Mouse (Mus musculus): ENCODE data around the gene Basp1. TPM values are rescaled to one million over a fixed set of nuclear protein-coding genes. Genes with fewer than 3 reads are reported as not detected.

Gene Basp1
- polyA plus RNA-seq, 1 experiment from 2014 or later, result 2.0 TPM

DNA sequence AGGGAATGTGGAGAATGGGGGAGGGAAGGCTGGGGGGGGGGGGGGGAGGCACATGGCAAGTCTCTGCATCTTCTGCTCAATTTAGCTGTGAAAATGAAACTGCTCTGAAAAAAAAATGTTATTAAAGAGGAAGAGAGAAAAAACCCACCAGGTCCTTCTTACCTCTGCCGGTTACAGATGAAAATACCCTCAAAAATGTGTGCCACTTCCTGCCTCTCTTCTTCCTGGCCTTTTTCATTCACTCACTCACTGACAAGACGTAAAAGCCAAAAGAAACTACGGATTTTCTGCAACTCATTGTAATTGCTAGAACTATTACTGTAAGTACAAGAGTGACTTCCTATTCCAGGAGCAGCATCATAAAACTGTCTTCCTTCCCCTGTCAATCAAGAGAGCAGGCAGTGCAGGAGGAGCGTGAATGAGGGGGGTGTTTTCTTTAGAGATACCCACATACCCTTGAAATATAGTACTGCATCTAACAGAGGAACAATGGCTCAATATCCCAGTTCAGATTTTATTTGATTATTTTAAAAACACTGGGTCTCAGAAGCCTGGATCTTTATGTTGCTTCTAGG lies 21.0 kb downstream of the Basp1 start:
- Histone ChIP-seq H3K9ac (no peak overlapping the region), H3K27me3 (no peaks in the 10 kb centered on the region), H3K9me3 (replicated peaks) (no peaks in the 10 kb centered on the region), H3K36me3 (replicated peaks) (no peaks in the 10 kb centered on the region), H3K4me1 (replicated peaks) (no peaks in the 10 kb centered on the region), H3K4me3 (replicated peaks) (no peak overlapping the region), H3K27ac (replicated peaks) (no peak overlapping the region), H3K4me2 (no peak overlapping the region)
- 29% methylated on average over 4 of the region's 4 CpGs for WGBS (ENCODE audit: insufficient replicate concordance)
- ATAC-seq (ENCODE audit: insufficient read depth), result no peak

DNA sequence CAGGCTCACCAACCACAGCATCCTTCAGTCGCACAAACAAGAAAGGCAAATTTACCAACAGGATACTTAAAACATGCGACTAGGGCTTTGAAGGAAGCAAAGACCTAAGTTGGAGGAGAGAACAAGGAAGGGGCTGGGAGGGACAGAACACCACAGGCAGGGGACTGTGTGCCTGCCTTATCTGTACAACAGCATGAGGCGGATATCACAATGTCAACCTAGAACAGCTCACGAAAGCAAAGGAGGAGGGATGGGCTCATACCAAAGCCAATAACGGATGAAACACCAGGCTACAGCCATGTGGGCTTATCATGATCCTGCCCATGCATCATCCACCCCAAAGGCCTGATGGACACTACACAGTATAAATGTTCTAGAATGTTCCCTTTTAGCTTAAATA lies 22.4 kb downstream of the Basp1 start:
- ATAC-seq (ENCODE audit: insufficient read depth), result no peak
- no peak overlapping the region for H3K9ac ChIP-seq
- H3K27ac ChIP-seq (replicated peaks), result no peak overlapping the region
- no peak overlapping the region for H3K4me3 ChIP-seq (replicated peaks)
- 30% methylated on average over 5 of the region's 5 CpGs for WGBS (ENCODE audit: insufficient replicate concordance)
- H3K4me2 ChIP-seq, result no peak overlapping the region
- no peaks in the 10 kb centered on the region for H3K36me3 ChIP-seq (replicated peaks)
- no peaks in the 10 kb centered on the region for H3K27me3 ChIP-seq
- H3K9me3 ChIP-seq (replicated peaks), result no peaks in the 10 kb centered on the region
- H3K4me1 ChIP-seq (replicated peaks), result no peaks in the 10 kb centered on the region

DNA sequence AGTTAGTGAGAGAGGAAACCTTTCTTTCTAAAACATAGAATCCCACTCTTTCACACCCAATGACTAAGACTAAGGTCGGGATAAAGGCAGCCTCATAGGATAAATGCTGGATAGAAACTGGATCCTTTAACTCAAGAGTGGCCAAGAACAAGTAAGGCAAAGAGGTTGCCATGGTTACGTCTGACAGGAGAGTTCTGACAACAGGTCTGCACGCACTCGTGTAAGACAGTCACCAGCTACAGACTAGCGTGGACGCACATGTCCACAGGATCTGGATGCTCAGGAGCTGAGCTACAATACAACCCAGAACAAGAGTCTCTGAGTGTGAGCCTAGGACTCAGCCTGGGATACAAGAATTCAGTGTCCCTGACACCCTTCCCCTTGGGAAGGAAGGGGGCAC lies 26.0 kb downstream of the Basp1 start:
- H3K36me3 ChIP-seq (replicated peaks), result no peaks in the 10 kb centered on the region
- H3K4me1 ChIP-seq (replicated peaks), result no peaks in the 10 kb centered on the region
- no peak for ATAC-seq (ENCODE audit: insufficient read depth)
- no peak overlapping the region for H3K4me2 ChIP-seq
- H3K9ac ChIP-seq, result no peak overlapping the region
- H3K9me3 ChIP-seq (replicated peaks), result no peaks in the 10 kb centered on the region
- no peaks in the 10 kb centered on the region for H3K27me3 ChIP-seq
- 60% methylated on average over 6 of the region's 6 CpGs for WGBS (ENCODE audit: insufficient replicate concordance)
- H3K27ac ChIP-seq (replicated peaks), result no peak overlapping the region
- H3K4me3 ChIP-seq (replicated peaks), result no peak overlapping the region

DNA sequence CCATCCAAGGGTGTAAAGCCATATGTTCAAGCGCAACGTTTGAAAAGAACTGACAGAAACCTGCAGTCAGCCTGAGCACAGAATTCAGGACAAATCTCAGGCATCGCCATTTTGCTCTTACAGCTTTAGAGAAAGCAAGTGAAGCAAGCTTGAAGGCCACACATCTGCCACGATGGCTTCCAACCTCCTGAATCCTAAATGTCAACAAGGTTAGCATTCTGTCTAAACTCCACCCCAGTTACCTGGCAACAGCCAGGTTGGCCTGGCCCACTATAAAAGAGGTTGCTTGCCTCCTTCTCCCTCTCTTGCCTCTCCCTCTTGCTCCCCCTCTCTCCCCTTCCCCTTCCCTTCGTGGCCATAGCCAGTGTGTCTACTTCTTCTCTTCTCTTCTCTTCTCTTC lies 33.5 kb downstream of the Basp1 start:
- Histone ChIP-seq H3K9ac (no peak overlapping the region), H3K27ac (replicated peaks) (no peak overlapping the region), H3K27me3 (no peaks in the 10 kb centered on the region), H3K4me1 (replicated peaks) (no peaks in the 10 kb centered on the region), H3K4me2 (no peak overlapping the region), H3K4me3 (replicated peaks) (no peak overlapping the region), H3K9me3 (replicated peaks) (no peaks in the 10 kb centered on the region), H3K36me3 (replicated peaks) (no peaks in the 10 kb centered on the region)
- ATAC-seq (ENCODE audit: insufficient read depth), result no peak
- WGBS (ENCODE audit: insufficient replicate concordance), result 67% methylated on average over 5 of the region's 5 CpGs

DNA sequence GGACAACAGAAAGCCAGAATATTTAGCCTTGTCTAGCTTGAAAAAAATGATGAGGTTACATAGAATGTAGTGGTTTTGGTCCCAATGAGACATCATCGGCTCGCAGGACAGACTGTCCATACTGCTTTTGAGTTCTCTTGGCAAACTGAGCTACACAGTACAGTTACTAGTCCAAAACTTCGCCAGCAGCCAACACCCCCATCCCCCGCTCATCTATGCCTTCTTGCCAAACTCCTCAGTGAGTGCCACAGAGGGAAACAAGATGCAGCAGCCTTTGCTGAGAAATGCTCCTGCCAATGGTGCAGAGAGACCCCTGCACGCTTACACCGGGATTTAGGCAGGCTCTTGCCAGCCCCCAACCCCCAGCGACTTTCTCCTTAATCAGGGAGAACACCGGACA lies 34.9 kb downstream of the Basp1 start:
- Histone ChIP-seq H3K4me3 (replicated peaks) (no peak overlapping the region), H3K36me3 (replicated peaks) (no peaks in the 10 kb centered on the region), H3K9me3 (replicated peaks) (no peaks in the 10 kb centered on the region), H3K27ac (replicated peaks) (no peak overlapping the region), H3K4me1 (replicated peaks) (no peaks in the 10 kb centered on the region), H3K9ac (no peak overlapping the region), H3K4me2 (no peak overlapping the region), H3K27me3 (no peaks in the 10 kb centered on the region)
- no peak for ATAC-seq (ENCODE audit: insufficient read depth)
- WGBS (ENCODE audit: insufficient replicate concordance), result 68% methylated on average over 8 of the region's 8 CpGs

DNA sequence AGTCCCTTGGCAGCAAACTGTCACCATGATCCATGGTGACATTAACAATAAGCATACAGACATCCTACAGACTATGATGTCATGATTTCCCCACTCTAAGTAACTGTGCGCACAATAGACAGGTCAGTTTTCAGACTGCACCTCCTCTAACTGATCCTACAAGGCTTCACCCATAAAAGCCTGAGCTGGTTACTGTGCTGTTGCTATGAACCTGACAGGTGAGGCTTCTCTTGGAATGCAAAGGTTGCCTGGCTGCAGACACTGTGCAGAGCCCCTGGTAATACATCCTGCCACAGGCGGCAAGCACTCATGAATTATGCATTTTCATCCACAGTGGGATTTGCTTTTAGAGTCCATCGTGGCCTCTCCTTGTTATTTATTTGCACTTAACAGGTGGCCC lies 36.6 kb downstream of the Basp1 start:
- Histone ChIP-seq H3K36me3 (replicated peaks) (no peaks in the 10 kb centered on the region), H3K27me3 (no peaks in the 10 kb centered on the region), H3K27ac (replicated peaks) (no peak overlapping the region), H3K4me1 (replicated peaks) (no peaks in the 10 kb centered on the region), H3K9me3 (replicated peaks) (no peaks in the 10 kb centered on the region), H3K9ac (no peak overlapping the region), H3K4me3 (replicated peaks) (no peak overlapping the region), H3K4me2 (no peak overlapping the region)
- no peak for ATAC-seq (ENCODE audit: insufficient read depth)
- WGBS (ENCODE audit: insufficient replicate concordance), result 60% methylated on average over 3 of the region's 3 CpGs

DNA sequence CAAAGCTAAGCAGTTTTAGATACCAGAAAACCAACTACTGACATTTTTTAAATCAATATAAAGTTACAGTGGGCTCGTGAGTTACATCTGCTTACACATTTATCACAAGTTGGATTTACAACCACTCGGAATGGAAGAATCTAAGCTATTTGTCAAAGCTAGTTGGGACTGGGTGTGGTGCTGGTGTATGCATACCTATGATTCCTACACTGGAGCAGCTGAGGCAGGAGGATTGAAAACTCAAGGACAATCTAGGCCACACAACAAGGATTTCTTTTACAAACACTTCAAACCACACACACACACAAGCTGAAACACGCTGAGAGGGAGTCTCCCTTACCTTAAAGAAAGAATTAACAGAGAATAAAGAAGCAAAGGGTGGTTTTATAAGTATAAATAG lies 40.1 kb downstream of the Basp1 start:
- ATAC-seq (ENCODE audit: insufficient read depth), result no peak
- Histone ChIP-seq H3K9ac (no peak overlapping the region), H3K27ac (replicated peaks) (no peak overlapping the region), H3K36me3 (replicated peaks) (no peaks in the 10 kb centered on the region), H3K4me2 (no peak overlapping the region), H3K4me1 (replicated peaks) (no peaks in the 10 kb centered on the region), H3K27me3 (no peaks in the 10 kb centered on the region), H3K4me3 (replicated peaks) (no peak overlapping the region), H3K9me3 (replicated peaks) (no peaks in the 10 kb centered on the region)
- WGBS (ENCODE audit: insufficient replicate concordance), result 56% methylated on average over 3 of the region's 3 CpGs

DNA sequence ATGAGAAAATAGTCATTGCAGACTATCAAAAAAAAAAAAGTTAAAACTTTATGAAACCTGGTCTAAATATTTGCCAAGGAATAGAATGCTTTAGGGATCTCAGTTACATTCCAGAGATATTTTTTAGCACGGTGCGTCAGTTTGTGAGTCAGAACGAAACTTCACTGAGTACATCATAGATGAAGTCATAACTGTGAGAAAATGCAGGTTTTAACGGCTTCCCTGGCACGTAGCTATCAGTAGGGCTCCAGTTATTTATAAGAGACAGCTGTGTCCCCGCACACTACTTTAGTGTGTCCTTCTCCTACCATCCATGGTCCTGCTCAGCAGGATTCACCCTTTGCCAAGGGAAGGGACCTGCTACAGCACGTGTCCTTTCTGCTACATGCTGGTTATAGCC lies 44.0 kb downstream of the Basp1 start:
- H3K9ac ChIP-seq, result no peak overlapping the region
- H3K27ac ChIP-seq (replicated peaks), result no peak overlapping the region
- no peaks in the 10 kb centered on the region for H3K9me3 ChIP-seq (replicated peaks)
- no peaks in the 10 kb centered on the region for H3K4me1 ChIP-seq (replicated peaks)
- peaks cover 11% of the 10 kb centered on the region for H3K27me3 ChIP-seq
- H3K36me3 ChIP-seq (replicated peaks), result no peaks in the 10 kb centered on the region
- no peak overlapping the region for H3K4me2 ChIP-seq
- no peak for ATAC-seq (ENCODE audit: insufficient read depth)
- H3K4me3 ChIP-seq (replicated peaks), result no peak overlapping the region
- 71% methylated on average over 7 of the region's 7 CpGs for WGBS (ENCODE audit: insufficient replicate concordance)

DNA sequence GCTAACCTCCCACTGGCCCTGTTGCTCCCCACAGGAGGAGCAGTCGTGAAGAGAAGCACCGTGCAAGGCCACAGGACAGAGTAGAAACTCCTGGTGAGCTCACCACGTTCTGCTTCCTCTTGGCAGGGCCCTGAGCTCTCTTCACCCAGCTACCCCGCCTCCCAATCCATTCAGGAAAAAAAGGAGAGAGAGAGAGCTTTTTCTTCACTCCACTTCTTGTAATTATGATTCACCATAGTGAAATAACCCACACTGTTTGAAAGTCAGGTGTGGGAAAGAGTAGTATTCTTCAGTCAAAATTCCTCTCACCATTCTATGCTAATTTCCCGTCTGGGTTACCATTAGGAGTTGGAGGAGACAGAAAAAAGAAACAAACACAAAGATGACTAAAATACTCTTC lies 48.1 kb downstream of the Basp1 start:
- no peaks in the 10 kb centered on the region for H3K36me3 ChIP-seq (replicated peaks)
- H3K4me1 ChIP-seq (replicated peaks), result no peaks in the 10 kb centered on the region
- H3K27me3 ChIP-seq, result peaks cover 24% of the 10 kb centered on the region
- H3K9ac ChIP-seq, result no peak overlapping the region
- no peak overlapping the region for H3K27ac ChIP-seq (replicated peaks)
- no peak overlapping the region for H3K4me3 ChIP-seq (replicated peaks)
- H3K9me3 ChIP-seq (replicated peaks), result no peaks in the 10 kb centered on the region
- WGBS (ENCODE audit: insufficient replicate concordance), result 36% methylated on average over 5 of the region's 5 CpGs
- no peak for ATAC-seq (ENCODE audit: insufficient read depth)
- no peak overlapping the region for H3K4me2 ChIP-seq

DNA sequence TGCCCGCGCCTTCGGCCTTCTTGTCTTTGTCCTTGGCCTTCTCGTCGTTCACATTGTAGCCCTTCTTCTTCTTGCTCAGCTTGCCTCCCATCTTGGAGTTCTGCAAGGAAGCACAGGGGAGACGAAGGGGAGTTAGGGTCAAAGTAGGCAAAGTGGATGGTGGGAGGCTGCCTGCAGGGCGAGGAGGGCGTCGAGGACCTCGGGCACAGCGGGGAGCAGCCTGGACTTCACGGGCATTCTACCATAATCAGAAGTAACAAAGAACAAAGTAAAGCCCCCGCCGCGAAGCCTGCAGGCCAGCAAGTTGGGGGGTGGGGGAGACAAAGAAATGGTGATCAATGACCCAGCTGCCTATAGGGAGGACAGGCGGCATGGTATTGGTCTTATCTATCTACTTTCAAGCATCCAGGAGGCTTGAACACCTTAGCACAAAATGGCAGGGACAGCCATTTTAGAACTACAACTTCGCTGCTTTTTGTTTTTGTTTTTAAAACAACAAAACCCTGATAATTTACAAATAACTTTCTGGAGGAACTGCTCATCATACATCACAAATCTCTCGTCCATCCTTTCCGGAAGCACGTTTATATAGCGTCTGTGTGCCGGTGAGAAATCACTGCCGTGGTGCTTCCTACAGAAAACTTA lies 48.6 kb downstream of the Basp1 start:
- no peaks in the 10 kb centered on the region for H3K36me3 ChIP-seq (replicated peaks)
- no peak overlapping the region for H3K27ac ChIP-seq (replicated peaks)
- 51% methylated on average over 23 of the region's 23 CpGs for WGBS (ENCODE audit: insufficient replicate concordance)
- peak overlapping the region; percentile 61 for H3K4me2 ChIP-seq
- no peak for ATAC-seq (ENCODE audit: insufficient read depth)
- no peak overlapping the region for H3K9ac ChIP-seq
- H3K9me3 ChIP-seq (replicated peaks), result no peaks in the 10 kb centered on the region
- no peaks in the 10 kb centered on the region for H3K4me1 ChIP-seq (replicated peaks)
- peaks cover 24% of the 10 kb centered on the region for H3K27me3 ChIP-seq
- peak overlapping the region; percentile 35 for H3K4me3 ChIP-seq (replicated peaks)

DNA sequence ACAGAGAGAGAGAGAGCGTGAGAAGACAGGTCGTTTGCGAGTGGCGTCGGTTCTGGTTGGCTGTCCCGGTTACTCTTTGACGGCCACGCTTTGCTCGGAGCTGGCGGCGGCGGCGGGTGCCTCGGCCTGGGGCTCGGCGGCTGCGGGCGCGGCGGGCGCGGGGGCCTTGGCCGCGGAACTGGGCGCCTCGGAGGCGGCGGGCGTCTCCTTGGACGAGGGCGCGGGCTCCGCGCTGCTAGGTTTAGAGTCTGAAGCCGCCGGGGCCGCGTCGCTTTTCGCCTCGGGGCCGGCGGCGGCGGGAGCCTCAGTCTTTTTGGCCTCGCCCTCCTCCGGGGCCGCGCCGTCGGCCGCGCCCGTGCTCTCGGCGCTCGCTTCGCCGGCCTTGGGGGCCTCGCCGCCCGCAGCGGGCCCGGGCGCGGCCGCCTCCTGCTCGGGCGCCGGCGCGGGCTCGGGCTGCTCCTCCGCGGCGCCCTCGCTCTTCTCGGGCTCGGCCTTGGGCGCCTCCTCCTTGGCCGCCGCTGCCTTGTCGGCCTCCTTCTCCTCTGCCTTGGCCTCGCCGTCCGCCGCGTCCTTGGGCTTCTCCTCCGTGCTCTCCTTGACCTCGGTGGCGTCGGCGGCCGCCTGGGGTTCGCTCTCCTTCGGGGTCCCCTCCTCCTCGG lies 49.3 kb downstream of the Basp1 start:
- WGBS (ENCODE audit: insufficient replicate concordance), result 25% methylated on average over 91 of the region's 97 CpGs

More for the DNA sequence above, 49.3 kb downstream of the Basp1 start:
- Histone ChIP-seq H3K4me2 (peak overlapping the region; percentile 61), H3K36me3 (replicated peaks) (no peaks in the 10 kb centered on the region), H3K27me3 (peaks cover 24% of the 10 kb centered on the region), H3K4me3 (replicated peaks) (peak overlapping the region; percentile 35), H3K9ac (no peak overlapping the region), H3K9me3 (replicated peaks) (no peaks in the 10 kb centered on the region), H3K27ac (replicated peaks) (no peak overlapping the region), H3K4me1 (replicated peaks) (no peaks in the 10 kb centered on the region)
- ATAC-seq (ENCODE audit: insufficient read depth), result no peak
